Mouse (Mus musculus) hindbrain, embryonic 10.5 days (tissue): Measurements from ENCODE around the gene Meaf6. TPM values are rescaled to one million over a fixed set of nuclear protein-coding genes. Genes with fewer than 3 reads are reported as not detected.

ENCODE experiments used
- DNase-seq: peaks from one replicate; pipeline ENCODE4 v3.0.0-alpha.2; 2017; ENCODE audit warnings: low spot score
- H3K27ac ChIP-seq: fragments of 300-500 bp; sonication (generic); 2 replicates; pipeline ENCODE4 v1.5.1; 2016; ENCODE audit warnings: mild to moderate bottlenecking, moderate library complexity
- H3K27me3 ChIP-seq: fragments of 300-500 bp; sonication (generic); 2 replicates; pipeline ENCODE4 v1.6.1; 2016; ENCODE audit warnings: mild to moderate bottlenecking; ENCODE audit not compliant: poor library complexity, insufficient read depth, severe bottlenecking
- H3K36me3 ChIP-seq: fragments of 300-500 bp; sonication (generic); 2 replicates; pipeline ENCODE4 v1.6.1; 2016; ENCODE audit warnings: mild to moderate bottlenecking, moderate library complexity
- H3K4me1 ChIP-seq: fragments of 300-500 bp; sonication (generic); replicated peaks from 2 replicates; pipeline ENCODE4 v1.6.1; 2016; ENCODE audit warnings: mild to moderate bottlenecking
- H3K4me3 ChIP-seq: fragments of 300-500 bp; sonication (generic); 2 replicates; pipeline ENCODE4 v1.5.1; 2016; ENCODE audit warnings: mild to moderate bottlenecking, moderate library complexity
- H3K9me3 ChIP-seq: fragments of 300-500 bp; sonication (generic); 2 replicates; pipeline ENCODE4 v1.6.1; 2016; ENCODE audit warnings: mild to moderate bottlenecking, moderate library complexity
- whole genome bisulfite sequencing: fragments of 180-500 bp; shearing (Covaris S2); methylation state at CpG from one replicate; pipeline ENCODE4 v1.1.7; 2016; 5-methylcytosine and 5-hydroxymethylcytosine counted together
- polyA plus RNA-seq: library from polyadenylated mRNA; unstranded; fragments of >200 nt; fragmentation: Nextera tagmentation; extraction: Ambion mirVana; gene quantifications from 2 replicates; pipeline ENCODE4 v1.2.1, GENCODE M21; 2016

The Meaf6 gene
- polyA plus RNA-seq, 1 experiment from 2014 or later, result 92.8 TPM

- Histone ChIP-seq H3K27ac (peak overlapping the region; percentile 96), H3K4me3 (peak overlapping the region; percentile 67), H3K9me3 (no peaks in the 10 kb centered on the region), H3K36me3 (peaks cover 54% of the 10 kb centered on the region), H3K27me3 (no peaks in the 10 kb centered on the region), H3K4me1 (peaks cover 25% of the 10 kb centered on the region)
- no peak for DNase-seq
- under 1% methylated on average over 45 of the region's 45 CpGs for WGBS
Measured at GRCm38 (mm10) chr4:125085346-125085841, 460 bp downstream of the Meaf6 start.

- Histone ChIP-seq H3K9me3 (no peaks in the 10 kb centered on the region), H3K36me3 (peaks cover 79% of the 10 kb centered on the region), H3K4me1 (no peaks in the 10 kb centered on the region), H3K27me3 (no peaks in the 10 kb centered on the region), H3K4me3 (no peak overlapping the region), H3K27ac (no peak overlapping the region)
- no peak for DNase-seq
- WGBS, result 89% methylated on average over 5 of the region's 5 CpGs
Measured at GRCm38 (mm10) chr4:125093031-125093430, 8.1 kb downstream of the Meaf6 start.

DNA sequence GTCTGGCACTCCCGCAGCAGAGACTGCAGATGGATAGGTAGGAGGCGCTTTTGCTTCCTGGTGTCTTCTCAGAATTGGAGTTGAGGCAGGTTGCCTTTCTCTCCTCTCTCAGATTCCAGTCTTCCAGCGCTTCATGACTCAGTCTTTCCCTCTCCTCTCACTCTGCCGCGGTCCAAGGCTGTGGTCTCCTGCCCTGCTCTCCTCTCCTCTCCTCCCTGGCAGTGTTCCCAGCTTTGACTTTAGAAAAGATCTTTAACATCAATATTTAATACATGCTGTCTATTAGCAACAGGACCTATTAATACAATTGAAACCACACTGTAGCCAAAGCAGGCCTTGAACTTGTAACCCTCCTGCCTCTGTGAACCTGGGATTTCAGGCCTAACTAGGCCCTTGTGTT, 11.1 kb downstream of the Meaf6 start:
- no peak for DNase-seq
- H3K36me3 ChIP-seq, result peaks cover 53% of the 10 kb centered on the region
- no peak overlapping the region for H3K4me3 ChIP-seq
- 98% methylated on average over 5 of the region's 5 CpGs for WGBS
- H3K27me3 ChIP-seq, result no peaks in the 10 kb centered on the region
- no peaks in the 10 kb centered on the region for H3K9me3 ChIP-seq
- no peak overlapping the region for H3K27ac ChIP-seq
- H3K4me1 ChIP-seq, result no peaks in the 10 kb centered on the region

- 84% methylated on average over 4 of the region's 4 CpGs for WGBS
- peaks cover 50% of the 10 kb centered on the region for H3K36me3 ChIP-seq
Measured at GRCm38 (mm10) chr4:125097412-125097811, 12.5 kb downstream of the Meaf6 start.

GRCm38 (mm10) chr4:125099458-125099857, 14.5 kb downstream of the Meaf6 start:
- WGBS, result 10% methylated on average over 8 of the region's 8 CpGs
- Histone ChIP-seq H3K4me1 (no peaks in the 10 kb centered on the region), H3K9me3 (no peaks in the 10 kb centered on the region), H3K36me3 (peaks cover 50% of the 10 kb centered on the region), H3K4me3 (no peak overlapping the region), H3K27me3 (no peaks in the 10 kb centered on the region), H3K27ac (no peak overlapping the region)
- peak; percentile 86 for DNase-seq

More at GRCm38 (mm10) chr4:125097412-125097811, 12.5 kb downstream of the Meaf6 start:
- H3K27me3 ChIP-seq, result no peaks in the 10 kb centered on the region
- no peaks in the 10 kb centered on the region for H3K4me1 ChIP-seq
- no peak overlapping the region for H3K27ac ChIP-seq
- H3K9me3 ChIP-seq, result no peaks in the 10 kb centered on the region
- no peak for DNase-seq
- no peak overlapping the region for H3K4me3 ChIP-seq

GRCm38 (mm10) chr4:125101334-125101733, 16.4 kb downstream of the Meaf6 start:
- Histone ChIP-seq H3K27ac (no peak overlapping the region), H3K36me3 (peaks cover 54% of the 10 kb centered on the region), H3K9me3 (no peaks in the 10 kb centered on the region), H3K4me3 (no peak overlapping the region), H3K27me3 (no peaks in the 10 kb centered on the region), H3K4me1 (0 out of 2 replicates have a peak, but pooled peaks cover 3% of the 10 kb centered on the region)
- DNase-seq, result no peak
- 78% methylated on average over 13 of the region's 13 CpGs for WGBS

DNA sequence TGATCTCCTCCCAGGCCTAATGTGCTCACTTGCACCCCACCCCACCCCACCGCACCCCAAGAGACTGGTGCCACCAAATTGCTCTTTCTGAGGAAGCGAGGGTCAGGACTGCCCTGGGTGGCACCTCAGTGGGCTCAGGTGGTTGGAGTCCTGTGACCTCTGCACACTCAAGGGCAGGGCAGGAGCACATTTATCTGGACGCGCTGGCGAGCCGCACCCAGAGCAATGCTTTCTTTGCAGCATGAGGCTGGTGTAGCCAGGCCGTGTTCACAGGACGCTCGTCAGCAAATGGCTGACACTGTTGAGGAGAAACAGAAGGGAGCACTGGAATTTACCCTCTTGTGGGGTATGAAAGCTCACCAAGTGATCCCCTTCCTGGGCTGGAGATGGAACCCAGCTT, 20.4 kb downstream of the Meaf6 start:
- WGBS, result 94% methylated on average over 9 of the region's 9 CpGs

GRCm38 (mm10) chr4:125114638-125115037, 29.7 kb downstream of the Meaf6 start:
- DNase-seq, result peak; percentile 74
- H3K9me3 ChIP-seq, result no peaks in the 10 kb centered on the region
- H3K36me3 ChIP-seq, result peaks cover 27% of the 10 kb centered on the region
- H3K4me3 ChIP-seq, result no peak overlapping the region
- peaks cover 2% of the 10 kb centered on the region; the same call in 1 of the 2 replicates for H3K27me3 ChIP-seq
- H3K4me1 ChIP-seq, result peaks cover 23% of the 10 kb centered on the region
- peak overlapping the region; percentile 68 for H3K27ac ChIP-seq
- WGBS, result 13% methylated on average over 6 of the region's 6 CpGs

More for the DNA sequence above, 20.4 kb downstream of the Meaf6 start:
- no peak overlapping the region for H3K4me3 ChIP-seq
- H3K4me1 ChIP-seq, result 0 out of 2 replicates have a peak, but pooled peaks cover 5% of the 10 kb centered on the region
- H3K9me3 ChIP-seq, result no peaks in the 10 kb centered on the region
- peaks cover 71% of the 10 kb centered on the region for H3K36me3 ChIP-seq
- H3K27ac ChIP-seq, result no peak overlapping the region
- DNase-seq, result no peak
- H3K27me3 ChIP-seq, result no peaks in the 10 kb centered on the region

DNA sequence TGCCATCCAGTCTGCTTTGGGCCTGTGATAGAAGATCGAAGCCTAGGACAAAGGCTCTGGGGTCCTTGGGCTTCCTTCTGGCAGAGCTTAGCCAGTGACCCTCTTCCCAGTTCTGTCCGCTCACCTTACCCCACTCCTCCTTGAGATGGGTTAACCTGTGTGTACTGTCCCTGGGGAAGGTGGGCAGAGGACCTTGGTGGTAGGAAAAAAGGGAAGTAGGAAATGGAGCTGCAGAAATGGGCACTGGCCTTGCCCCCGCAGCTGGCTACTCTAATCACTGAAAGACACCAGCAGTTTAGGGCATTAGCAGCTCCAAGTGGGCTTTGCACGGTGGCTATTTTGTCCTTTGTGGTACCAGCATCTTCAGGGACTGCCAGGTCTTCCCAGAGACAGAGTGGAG, 30.1 kb downstream of the Meaf6 start:
- peaks cover 25% of the 10 kb centered on the region for H3K36me3 ChIP-seq
- WGBS, result 86% methylated on average over 4 of the region's 4 CpGs

GRCm38 (mm10) chr4:125115710-125116089, 30.8 kb downstream of the Meaf6 start:
- 44% methylated on average over 6 of the region's 6 CpGs for WGBS
- Histone ChIP-seq H3K4me1 (peaks cover 23% of the 10 kb centered on the region), H3K9me3 (no peaks in the 10 kb centered on the region), H3K4me3 (no peak overlapping the region), H3K36me3 (peaks cover 19% of the 10 kb centered on the region), H3K27me3 (peaks cover 5% of the 10 kb centered on the region; the same call in 1 of the 2 replicates), H3K27ac (peak overlapping the region; percentile 46; the same call in 1 of the 2 replicates)
- DNase-seq, result no peak

More for the DNA sequence above, 30.1 kb downstream of the Meaf6 start:
- H3K9me3 ChIP-seq, result no peaks in the 10 kb centered on the region
- peaks cover 5% of the 10 kb centered on the region; the same call in 1 of the 2 replicates for H3K27me3 ChIP-seq
- no peak overlapping the region for H3K4me3 ChIP-seq
- peak overlapping the region; percentile 68 for H3K27ac ChIP-seq
- DNase-seq, result no peak
- peaks cover 23% of the 10 kb centered on the region for H3K4me1 ChIP-seq

- 0 out of 2 replicates have a peak overlapping the region, but pooled peaks have one; percentile 46 for H3K27ac ChIP-seq
- no peaks in the 10 kb centered on the region for H3K9me3 ChIP-seq
- 74% methylated on average over 9 of the region's 9 CpGs for WGBS
- peaks cover 5% of the 10 kb centered on the region for H3K27me3 ChIP-seq
- no peak overlapping the region for H3K4me3 ChIP-seq
- H3K36me3 ChIP-seq, result peaks cover 14% of the 10 kb centered on the region
- DNase-seq, result no peak
- H3K4me1 ChIP-seq, result peaks cover 23% of the 10 kb centered on the region
Measured at GRCm38 (mm10) chr4:125116090-125116861, 31.3 kb downstream of the Meaf6 start.

DNA sequence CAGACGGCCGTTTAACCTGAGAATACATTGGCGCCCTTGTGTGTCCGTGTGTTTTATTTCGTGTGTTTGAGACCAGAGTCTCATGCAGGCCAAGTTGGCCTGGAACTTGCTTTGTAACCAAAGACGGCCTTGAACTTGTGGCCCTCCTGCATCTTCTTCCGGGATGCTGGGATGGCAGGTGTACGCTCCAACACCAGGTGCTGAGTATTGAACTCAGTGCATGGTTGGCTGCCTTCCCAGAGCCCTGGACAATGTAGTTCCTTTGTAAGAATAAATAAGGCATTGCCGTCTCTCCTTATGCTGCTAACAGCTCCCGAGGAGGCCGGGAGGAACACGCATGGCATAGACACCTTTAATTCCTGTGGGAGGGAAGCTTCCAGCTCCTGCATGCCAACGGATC, 32.0 kb downstream of the Meaf6 start:
- peaks cover 23% of the 10 kb centered on the region for H3K4me1 ChIP-seq
- H3K9me3 ChIP-seq, result no peaks in the 10 kb centered on the region
- peaks cover 5% of the 10 kb centered on the region for H3K27me3 ChIP-seq
- DNase-seq, result no peak
- H3K4me3 ChIP-seq, result no peak overlapping the region
- 86% methylated on average over 13 of the region's 13 CpGs for WGBS
- no peak overlapping the region for H3K27ac ChIP-seq
- peaks cover 7% of the 10 kb centered on the region; the same call in 1 of the 2 replicates for H3K36me3 ChIP-seq

- Histone ChIP-seq H3K4me1 (peaks cover 33% of the 10 kb centered on the region), H3K9me3 (no peaks in the 10 kb centered on the region), H3K4me3 (no peak overlapping the region), H3K27ac (no peak overlapping the region), H3K36me3 (0 out of 2 replicates have a peak, but pooled peaks cover 5% of the 10 kb centered on the region), H3K27me3 (peaks cover 5% of the 10 kb centered on the region)
- WGBS, result 85% methylated on average over 7 of the region's 7 CpGs
- no peak for DNase-seq
Measured at GRCm38 (mm10) chr4:125117902-125118320, 33.0 kb downstream of the Meaf6 start.
